Comparison of ENCODE assay signal across 7 mouse cellular contexts in genomic region chr16:11060645-11061044, GRCm38 (mm10). TPM values are rescaled to one million over a fixed set of nuclear protein-coding genes. Genes with fewer than 3 reads are reported as not detected.
DNase-seq lines count a peak whose midpoint lies in the region; ATAC-seq and TF ChIP-seq lines count a peak whose summit lies in the region.

Snn (plus strand) TSS chr16:11060945.

- WGBS in neural tube, embryonic 11.5 days, result 87% methylated on average over 4 of the region's 4 CpGs
- WGBS in forebrain, embryonic 15.5 days, result 94% methylated on average over 4 of the region's 4 CpGs
- 83% methylated on average over 4 of the region's 4 CpGs for WGBS in hindbrain, embryonic 16.5 days

- no peak for ATAC-seq in neural tube, embryonic 11.5 days (ENCODE audit: insufficient read depth, low FRiP score, low TSS enrichment)
- no peak for ATAC-seq in forebrain, embryonic 15.5 days (replicated peaks)
- no peak for ATAC-seq in hindbrain, embryonic 16.5 days

- no peak for DNase-seq in neural tube, embryonic 11.5 days (ENCODE audit: low spot score)
- DNase-seq in neural tube, embryonic 10.5 days (ENCODE audit: extremely low spot score, low spot score), result no peak
- DNase-seq in cerebellum, postnatal 25 days, result no peak
- no peak for DNase-seq in kidney, postnatal 25 days

- no peaks in the 10 kb centered on the region for H3K27me3 ChIP-seq in neural tube, embryonic 11.5 days (ENCODE audit: control insufficient read depth, insufficient read depth, low read length)
- no peaks in the 10 kb centered on the region for H3K27me3 ChIP-seq in forebrain, embryonic 15.5 days
- H3K27me3 ChIP-seq in hindbrain, embryonic 16.5 days (replicated peaks; ENCODE audit: control insufficient read depth, insufficient read depth, low read length), result no peaks in the 10 kb centered on the region
- H3K27me3 ChIP-seq in myocyte (ENCODE audit: control insufficient read depth, insufficient read depth, insufficient read length), result no peaks in the 10 kb centered on the region

- H3K4me3 ChIP-seq in neural tube, embryonic 11.5 days (ENCODE audit: low read depth, low read length), result no peak within 1 kb of the TSS
- H3K4me3 ChIP-seq in forebrain, embryonic 15.5 days, result no peak within 1 kb of the TSS
- no peak within 1 kb of the TSS for H3K4me3 ChIP-seq in hindbrain, embryonic 16.5 days (ENCODE audit: low read length)
- H3K4me3 ChIP-seq in myocyte, result no peak within 1 kb of the TSS

- H3ac ChIP-seq in myocyte (ENCODE audit: control insufficient read depth, insufficient read length), result no peak within 1 kb of the TSS

- H3K36me3 ChIP-seq in neural tube, embryonic 11.5 days (ENCODE audit: control insufficient read depth, insufficient read depth, low read length), result no peaks in the 10 kb centered on the region
- no peaks in the 10 kb centered on the region for H3K36me3 ChIP-seq in forebrain, embryonic 15.5 days
- no peaks in the 10 kb centered on the region for H3K36me3 ChIP-seq in hindbrain, embryonic 16.5 days (ENCODE audit: control insufficient read depth, insufficient read depth, low read length)
- H3K36me3 ChIP-seq in myocyte (ENCODE audit: control insufficient read depth, insufficient read depth), result no peaks in the 10 kb centered on the region

- no peak within 1 kb of the TSS for H3K27ac ChIP-seq in neural tube, embryonic 11.5 days (ENCODE audit: low read depth, low read length)
- no peak within 1 kb of the TSS for H3K27ac ChIP-seq in forebrain, embryonic 15.5 days (replicated peaks)
- no peak within 1 kb of the TSS for H3K27ac ChIP-seq in hindbrain, embryonic 16.5 days (ENCODE audit: low read depth, low read length)

- H3K79me2 ChIP-seq in myocyte (ENCODE audit: control insufficient read depth, insufficient read depth), result no peaks in the 10 kb centered on the region

- H3K4me1 ChIP-seq in neural tube, embryonic 11.5 days (ENCODE audit: control insufficient read depth, insufficient read depth, low read length), result peaks cover 13% of the 10 kb centered on the region; the same call in 1 of the 2 replicates
- H3K4me1 ChIP-seq in forebrain, embryonic 15.5 days, result peaks cover 25% of the 10 kb centered on the region
- peaks cover 10% of the 10 kb centered on the region for H3K4me1 ChIP-seq in hindbrain, embryonic 16.5 days (ENCODE audit: control insufficient read depth, insufficient read depth, low read depth, low read length)

- TF ChIP-seq POLR2A in myocyte (IDR thresholded peaks at IDR 0.05; ENCODE audit: insufficient read length, low read depth), result no peak

- H3K9me3 ChIP-seq in neural tube, embryonic 11.5 days (ENCODE audit: control insufficient read depth, low read length), result no peaks in the 10 kb centered on the region
- no peaks in the 10 kb centered on the region for H3K9me3 ChIP-seq in forebrain, embryonic 15.5 days
- no peaks in the 10 kb centered on the region for H3K9me3 ChIP-seq in hindbrain, embryonic 16.5 days (ENCODE audit: control insufficient read depth, low read length)

- H3K9ac ChIP-seq in neural tube, embryonic 11.5 days (ENCODE audit: low read length), result no peak within 1 kb of the TSS
- H3K9ac ChIP-seq in forebrain, embryonic 15.5 days (replicated peaks), result no peak within 1 kb of the TSS
- H3K9ac ChIP-seq in hindbrain, embryonic 16.5 days (ENCODE audit: low read depth, low read length), result no peak within 1 kb of the TSS

- no peak within 1 kb of the TSS for H3K4me2 ChIP-seq in neural tube, embryonic 11.5 days (ENCODE audit: low read depth)
- no peak within 1 kb of the TSS for H3K4me2 ChIP-seq in forebrain, embryonic 15.5 days (replicated peaks)
- H3K4me2 ChIP-seq in hindbrain, embryonic 16.5 days (ENCODE audit: low read length), result no peak within 1 kb of the TSS
- H3K4me2 ChIP-seq in myocyte (ENCODE audit: low read depth), result no peak within 1 kb of the TSS

TF ChIP-seq in myocyte, 11 proteins besides CTCF, POLR2A, EP300 and RAD21:
- no peak for TF ChIP-seq MAX (IDR thresholded peaks at IDR 0.05; ENCODE audit: low read depth)
- no peak for TF ChIP-seq SRF (IDR thresholded peaks at IDR 0.05; ENCODE audit: control insufficient read depth, insufficient read length, low read depth)
- no peak for TF ChIP-seq MYOD1 (IDR thresholded peaks at IDR 0.05; ENCODE audit: control insufficient read depth in 1 of 3, insufficient read length in 2 of 3, low read depth in 2 of 3)
- TF ChIP-seq E2F4 (IDR thresholded peaks at IDR 0.05; ENCODE audit: insufficient read depth), result no peak
- no peak for TF ChIP-seq CEBPB (IDR thresholded peaks at IDR 0.05; ENCODE audit: insufficient read depth, poor library complexity, severe bottlenecking)
- no peak for TF ChIP-seq REST (IDR thresholded peaks at IDR 0.05; ENCODE audit: insufficient read depth, insufficient read length)
- no peak for TF ChIP-seq TCF12 (IDR thresholded peaks at IDR 0.05; ENCODE audit: insufficient read depth, poor library complexity, severe bottlenecking)
- no peak for TF ChIP-seq MYOG (IDR thresholded peaks at IDR 0.05; ENCODE audit: control insufficient read depth in 1 of 3, insufficient read depth in 1 of 3, insufficient read length in 2 of 3, low read depth in 2 of 3)
- TF ChIP-seq POLR2AphosphoS2 (IDR thresholded peaks at IDR 0.05; ENCODE audit: insufficient read length, low read depth), result no peak
- no peak for TF ChIP-seq TCF3 (IDR thresholded peaks at IDR 0.05; ENCODE audit: insufficient read length, low read depth)
- no peak for TF ChIP-seq USF1 (IDR thresholded peaks at IDR 0.05; ENCODE audit: low read depth)

RNA-seq across cellular contexts. Expression of gene Snn, which starts in this region (rescaled TPM):
- 98.1 and 108 TPM in 2 replicates for polyA plus RNA-seq in neural tube, embryonic 11.5 days (2014; fragmentation: Nextera tagmentation; extraction: Ambion mirVana)
- 156 and 171 TPM in 2 replicates for polyA plus RNA-seq in forebrain, embryonic 15.5 days (2015; fragmentation: Nextera tagmentation; extraction: Ambion mirVana)
- polyA plus RNA-seq in hindbrain, embryonic 16.5 days (2015; fragmentation: Nextera tagmentation; extraction: Ambion mirVana), result 134 and 150 TPM in 2 replicates
- 31.0 TPM for polyA plus RNA-seq in myocyte (2012; fragmentation: generic; extraction: Trizol)
